Mouse (Mus musculus) hindbrain, embryonic 15.5 days (tissue): ENCODE results near the gene Pbx3. TPM values are rescaled to one million over a fixed set of nuclear protein-coding genes. Genes with fewer than 3 reads are reported as not detected.

Experiments used
- ATAC-seq: fragments of 200-750 bp; cut with Nextera tagmentation; 2 replicates; pipeline ENCODE4 v1.8.0; 2017; ENCODE audit warnings: low read depth, moderate number of reproducible peaks, moderate TSS enrichment; ENCODE audit not compliant: low FRiP score
- H3K27ac ChIP-seq: fragments of 300-500 bp; sonication (generic); replicated peaks from 2 replicates; pipeline ENCODE4 v1.5.1; 2015; ENCODE audit warnings: mild to moderate bottlenecking, inconsistent platforms
- H3K27me3 ChIP-seq: fragments of 300-500 bp; sonication (generic); 2 replicates; pipeline ENCODE4 v1.6.1; 2015; ENCODE audit warnings: control low read depth, inconsistent platforms
- H3K36me3 ChIP-seq: fragments of 300-500 bp; sonication (generic); 2 replicates; pipeline ENCODE4 v1.6.1; 2015; ENCODE audit warnings: control low read depth, inconsistent platforms
- H3K4me1 ChIP-seq: fragments of 300-500 bp; sonication (generic); replicated peaks from 2 replicates; pipeline ENCODE4 v1.6.1; 2015; ENCODE audit warnings: control low read depth, inconsistent platforms
- H3K4me2 ChIP-seq: fragments of 300-500 bp; sonication (generic); 2 replicates; pipeline ENCODE4 v1.6.1; 2015; ENCODE audit warnings: moderate library complexity, mild to moderate bottlenecking, inconsistent platforms
- H3K4me3 ChIP-seq: fragments of 300-500 bp; sonication (generic); 2 replicates; pipeline ENCODE4 v1.5.1; 2015; ENCODE audit warnings: mild to moderate bottlenecking, inconsistent platforms
- H3K9ac ChIP-seq: fragments of 300-500 bp; sonication (generic); 2 replicates; pipeline ENCODE4 v1.6.1; 2015; ENCODE audit warnings: inconsistent platforms
- H3K9me3 ChIP-seq: fragments of 300-500 bp; sonication (generic); 2 replicates; pipeline ENCODE4 v1.6.1; 2016; ENCODE audit warnings: control low read depth, inconsistent platforms
- WGBS: fragments of 180-500 bp; shearing (Covaris S2); methylation state at CpG from one replicate; pipeline ENCODE4 v1.1.7; 2015; 5-methylcytosine and 5-hydroxymethylcytosine counted together
- polyA plus RNA-seq: library from polyadenylated mRNA; unstranded; fragments of >200 nt; fragmentation: Nextera tagmentation; extraction: Ambion mirVana; gene quantifications from 2 replicates; pipeline ENCODE4 v1.2.1, GENCODE M21; 2015

The Pbx3 gene
- polyA plus RNA-seq, 1 experiment from 2014 or later: 130 TPM

GRCm38 (mm10) chr2:34249141-34249960 is 123.6 kb downstream of the Pbx3 start:
- Histone ChIP-seq H3K9ac (peak overlapping the region; percentile 53), H3K4me3 (peak overlapping the region; percentile 45), H3K4me1 (peaks cover 49% of the 10 kb centered on the region), H3K27me3 (no peaks in the 10 kb centered on the region), H3K27ac (peak overlapping the region; percentile 92), H3K4me2 (peak overlapping the region; percentile 70), H3K9me3 (no peaks in the 10 kb centered on the region), H3K36me3 (no peaks in the 10 kb centered on the region)
- ATAC-seq: peak; percentile 91
- under 1% methylated on average over 15 of the region's 15 CpGs for WGBS

DNA sequence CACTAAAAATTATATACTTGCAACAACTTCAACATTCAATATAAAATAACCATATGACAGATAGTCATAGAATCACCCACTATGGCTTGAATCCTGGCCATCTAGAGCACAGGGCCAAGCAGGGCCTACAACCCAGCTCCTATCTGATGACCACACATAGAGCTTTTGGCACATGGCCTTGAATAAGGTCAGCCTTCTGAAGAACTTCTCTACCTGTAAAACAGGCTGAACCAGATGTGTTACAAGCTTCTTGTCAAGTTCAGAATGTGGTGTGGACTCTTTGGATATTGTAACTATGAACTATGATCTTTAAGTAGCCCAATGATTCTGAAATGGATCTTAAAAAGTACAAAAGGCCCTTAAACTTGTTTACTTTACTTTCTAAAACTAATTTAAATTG is 132.1 kb downstream of the Pbx3 start:
- no peaks in the 10 kb centered on the region for H3K27me3 ChIP-seq
- no peak for ATAC-seq
- H3K36me3 ChIP-seq: no peaks in the 10 kb centered on the region
- H3K4me2 ChIP-seq: no peak overlapping the region
- no peak overlapping the region for H3K27ac ChIP-seq
- no peak overlapping the region for H3K4me3 ChIP-seq
- no peak overlapping the region for H3K9ac ChIP-seq
- H3K4me1 ChIP-seq: peaks cover 20% of the 10 kb centered on the region
- no peaks in the 10 kb centered on the region for H3K9me3 ChIP-seq

GRCm38 (mm10) chr2:34239315-34239858 is 133.6 kb downstream of the Pbx3 start:
- H3K9me3 ChIP-seq: no peaks in the 10 kb centered on the region

GRCm38 (mm10) chr2:34235467-34236075 is 137.4 kb downstream of the Pbx3 start:
- H3K4me1 ChIP-seq: peaks cover 42% of the 10 kb centered on the region
- peak overlapping the region; percentile 53 for H3K27ac ChIP-seq
- no peak overlapping the region for H3K4me3 ChIP-seq
- H3K9ac ChIP-seq: no peak overlapping the region
- 0 out of 2 replicates have a peak, but pooled peaks have one; percentile 27 for ATAC-seq
- no peaks in the 10 kb centered on the region for H3K27me3 ChIP-seq
- no peaks in the 10 kb centered on the region for H3K9me3 ChIP-seq
- no peaks in the 10 kb centered on the region for H3K36me3 ChIP-seq
- WGBS: 45% methylated on average over 8 of the region's 8 CpGs
- H3K4me2 ChIP-seq: peak overlapping the region; percentile 4; the same call in 1 of the 2 replicates

More at GRCm38 (mm10) chr2:34239315-34239858, 133.6 kb downstream of the Pbx3 start:
- Histone ChIP-seq H3K9ac (no peak overlapping the region), H3K4me1 (peaks cover 21% of the 10 kb centered on the region), H3K4me2 (no peak overlapping the region), H3K27ac (0 out of 2 replicates have a peak overlapping the region, but pooled peaks have one; percentile 4), H3K4me3 (no peak overlapping the region), H3K36me3 (no peaks in the 10 kb centered on the region), H3K27me3 (no peaks in the 10 kb centered on the region)
- ATAC-seq: no peak
- WGBS: 37% methylated on average over 4 of the region's 4 CpGs

- WGBS: 33% methylated on average over 1 of the region's 1 CpGs
- ATAC-seq: no peak
- Histone ChIP-seq H3K9ac (no peak overlapping the region), H3K27ac (0 out of 2 replicates have a peak overlapping the region, but pooled peaks have one; percentile 45), H3K36me3 (no peaks in the 10 kb centered on the region), H3K4me1 (peaks cover 53% of the 10 kb centered on the region), H3K4me3 (no peak overlapping the region), H3K4me2 (no peak overlapping the region), H3K9me3 (no peaks in the 10 kb centered on the region), H3K27me3 (no peaks in the 10 kb centered on the region)
Observed at GRCm38 (mm10) chr2:34234274-34234673, 138.7 kb downstream of the Pbx3 start.

DNA sequence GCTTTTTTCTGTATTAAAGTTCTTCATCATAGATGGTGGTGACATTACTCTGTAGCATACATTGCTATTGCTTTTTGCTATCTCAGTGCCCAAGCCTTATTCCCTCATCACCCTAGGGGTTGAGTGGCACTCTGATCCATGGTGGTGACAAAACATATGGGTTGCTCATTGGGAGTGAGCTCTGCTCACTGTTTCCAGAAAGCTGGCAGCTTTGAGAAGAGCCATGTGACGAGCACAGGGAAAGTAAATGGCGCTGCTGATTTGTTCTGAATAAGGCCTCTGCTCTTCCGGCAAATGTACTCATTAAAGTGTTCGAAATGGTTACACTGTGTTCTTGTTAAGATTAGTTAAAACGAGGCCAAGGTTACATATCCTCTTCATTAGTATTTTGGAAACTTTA is 139.7 kb downstream of the Pbx3 start:
- no peak overlapping the region for H3K9ac ChIP-seq
- H3K27ac ChIP-seq: no peak overlapping the region
- H3K4me2 ChIP-seq: no peak overlapping the region
- H3K9me3 ChIP-seq: no peaks in the 10 kb centered on the region
- no peak for ATAC-seq
- H3K27me3 ChIP-seq: no peaks in the 10 kb centered on the region
- WGBS: 57% methylated on average over 5 of the region's 5 CpGs
- no peak overlapping the region for H3K4me3 ChIP-seq
- H3K4me1 ChIP-seq: peaks cover 63% of the 10 kb centered on the region
- no peaks in the 10 kb centered on the region for H3K36me3 ChIP-seq

- Histone ChIP-seq H3K27me3 (no peaks in the 10 kb centered on the region), H3K36me3 (no peaks in the 10 kb centered on the region), H3K4me3 (no peak overlapping the region), H3K9ac (no peak overlapping the region), H3K4me1 (peaks cover 64% of the 10 kb centered on the region), H3K9me3 (no peaks in the 10 kb centered on the region), H3K27ac (0 out of 2 replicates have a peak overlapping the region, but pooled peaks have one; percentile 38), H3K4me2 (no peak overlapping the region)
- no peak for ATAC-seq
- 37% methylated on average over 4 of the region's 4 CpGs for WGBS
Observed at GRCm38 (mm10) chr2:34227688-34228087, 145.3 kb downstream of the Pbx3 start.

GRCm38 (mm10) chr2:34225470-34225869 is 147.5 kb downstream of the Pbx3 start:
- no peaks in the 10 kb centered on the region for H3K9me3 ChIP-seq
- H3K4me3 ChIP-seq: no peak overlapping the region
- ATAC-seq: no peak
- H3K4me2 ChIP-seq: no peak overlapping the region
- H3K4me1 ChIP-seq: peaks cover 46% of the 10 kb centered on the region
- H3K36me3 ChIP-seq: no peaks in the 10 kb centered on the region
- H3K9ac ChIP-seq: no peak overlapping the region
- no peak overlapping the region for H3K27ac ChIP-seq
- WGBS: 30% methylated on average over 6 of the region's 6 CpGs
- H3K27me3 ChIP-seq: no peaks in the 10 kb centered on the region

GRCm38 (mm10) chr2:34221477-34221876 is 151.5 kb downstream of the Pbx3 start:
- H3K4me3 ChIP-seq: no peak overlapping the region
- 80% methylated on average over 3 of the region's 3 CpGs for WGBS
- no peaks in the 10 kb centered on the region for H3K27me3 ChIP-seq
- H3K9me3 ChIP-seq: no peaks in the 10 kb centered on the region
- no peak overlapping the region for H3K4me2 ChIP-seq
- peaks cover 14% of the 10 kb centered on the region; the same call in 1 of the 2 replicates for H3K4me1 ChIP-seq
- no peaks in the 10 kb centered on the region for H3K36me3 ChIP-seq
- no peak for ATAC-seq
- H3K27ac ChIP-seq: no peak overlapping the region
- H3K9ac ChIP-seq: no peak overlapping the region

GRCm38 (mm10) chr2:34219150-34219549 is 153.8 kb downstream of the Pbx3 start:
- Histone ChIP-seq H3K27ac (no peak overlapping the region), H3K9me3 (no peaks in the 10 kb centered on the region), H3K9ac (no peak overlapping the region), H3K4me1 (peaks cover under 1% of the 10 kb centered on the region; the same call in 1 of the 2 replicates), H3K4me2 (no peak overlapping the region), H3K27me3 (no peaks in the 10 kb centered on the region), H3K36me3 (no peaks in the 10 kb centered on the region), H3K4me3 (no peak overlapping the region)
- WGBS: 89% methylated on average over 1 of the region's 1 CpGs
- ATAC-seq: no peak

DNA sequence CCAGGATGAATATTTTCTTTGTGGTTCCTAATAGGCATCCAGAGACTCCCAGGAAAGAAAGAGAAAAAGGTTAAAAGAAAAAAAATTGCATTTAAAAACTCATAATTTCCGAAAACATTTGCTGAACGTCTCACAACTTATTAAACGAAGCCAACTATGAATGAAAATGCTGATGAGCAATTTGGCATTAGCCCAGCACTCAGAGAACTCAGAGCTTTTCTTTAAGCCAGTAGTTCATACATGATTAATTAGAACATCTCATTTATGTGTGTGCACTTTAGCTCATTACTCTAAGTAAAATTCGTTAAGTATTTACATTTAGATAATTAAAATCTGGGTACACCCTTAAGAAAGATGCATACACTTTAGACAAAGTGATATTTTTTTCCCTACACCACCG is 155.3 kb downstream of the Pbx3 start:
- no peaks in the 10 kb centered on the region for H3K36me3 ChIP-seq
- WGBS: 43% methylated on average over 5 of the region's 5 CpGs
- no peaks in the 10 kb centered on the region for H3K27me3 ChIP-seq
- H3K9me3 ChIP-seq: no peaks in the 10 kb centered on the region
- H3K9ac ChIP-seq: no peak overlapping the region
- no peak overlapping the region for H3K27ac ChIP-seq
- H3K4me3 ChIP-seq: no peak overlapping the region
- no peak for ATAC-seq
- no peaks in the 10 kb centered on the region for H3K4me1 ChIP-seq
- no peak overlapping the region for H3K4me2 ChIP-seq

GRCm38 (mm10) chr2:34215496-34215895 is 157.4 kb downstream of the Pbx3 start:
- ATAC-seq: no peak
- Histone ChIP-seq H3K4me2 (no peak overlapping the region), H3K27me3 (no peaks in the 10 kb centered on the region), H3K27ac (no peak overlapping the region), H3K9ac (no peak overlapping the region), H3K4me3 (no peak overlapping the region), H3K9me3 (no peaks in the 10 kb centered on the region), H3K36me3 (no peaks in the 10 kb centered on the region), H3K4me1 (no peaks in the 10 kb centered on the region)
- WGBS: 79% methylated on average over 5 of the region's 5 CpGs
